Mouse (Mus musculus) lung, embryonic 16.5 days (tissue): Measurements from ENCODE around the gene Msantd2. TPM values are rescaled to one million over a fixed set of nuclear protein-coding genes. Genes with fewer than 3 reads are reported as not detected.
A peak's percentile ranks its signal among the peaks of the same experiment; 100 is the strongest.

Experiments used
- ATAC-seq: fragments of 200-750 bp; cut with Nextera tagmentation; 2 replicates; pipeline ENCODE4 v1.8.0; 2017; ENCODE audit warnings: low read depth, mild to moderate bottlenecking, moderate library complexity
- H3K27ac ChIP-seq: fragments of 300-500 bp; sonication (generic); 2 replicates; pipeline ENCODE4 v1.5.1; 2014; ENCODE audit warnings: mild to moderate bottlenecking, control low read depth, low read length
- H3K27me3 ChIP-seq: fragments of 300-500 bp; sonication (generic); 2 replicates; pipeline ENCODE4 v1.6.1; 2014; ENCODE audit warnings: low read depth, low read length, mixed read lengths; ENCODE audit not compliant: control insufficient read depth, insufficient read depth
- H3K36me3 ChIP-seq: fragments of 300-500 bp; sonication (generic); 2 replicates; pipeline ENCODE4 v1.6.1; 2014; ENCODE audit warnings: low read length; ENCODE audit not compliant: control insufficient read depth, insufficient read depth
- H3K4me1 ChIP-seq: fragments of 300-500 bp; sonication (generic); replicated peaks from 2 replicates; pipeline ENCODE4 v1.6.1; 2014; ENCODE audit warnings: low read length, mixed read lengths; ENCODE audit not compliant: control insufficient read depth, insufficient read depth
- H3K4me2 ChIP-seq: fragments of 300-500 bp; sonication (generic); 2 replicates; pipeline ENCODE4 v1.6.1; 2014; ENCODE audit warnings: low read depth, low read length, control low read depth
- H3K4me3 ChIP-seq: fragments of 300-500 bp; sonication (generic); 2 replicates; pipeline ENCODE4 v1.5.1; 2014; ENCODE audit warnings: mild to moderate bottlenecking, low read length, control low read depth
- H3K9ac ChIP-seq: fragments of 300-500 bp; sonication (generic); 2 replicates; pipeline ENCODE4 v1.6.1; 2014; ENCODE audit warnings: low read length, control low read depth
- H3K9me3 ChIP-seq: fragments of 300-500 bp; sonication (generic); 2 replicates; pipeline ENCODE4 v1.6.1; 2016; ENCODE audit warnings: low read length; ENCODE audit not compliant: control insufficient read depth
- WGBS: fragments of 180-500 bp; shearing (Covaris S2); extraction: QIAGEN DNeasy Blood & Tissue Kit; methylation state at CpG from one replicate; pipeline ENCODE4 v1.1.7; 2014; 5-methylcytosine and 5-hydroxymethylcytosine counted together
- polyA plus RNA-seq: library from polyadenylated mRNA; unstranded; fragments of >200 nt; fragmentation: Nextera tagmentation; extraction: Ambion mirVana; gene quantifications from 2 replicates; pipeline ENCODE4 v1.2.1, GENCODE M21; 2015

Gene Msantd2
- 22.0 and 25.0 TPM in 2 replicates for polyA plus RNA-seq

DNA sequence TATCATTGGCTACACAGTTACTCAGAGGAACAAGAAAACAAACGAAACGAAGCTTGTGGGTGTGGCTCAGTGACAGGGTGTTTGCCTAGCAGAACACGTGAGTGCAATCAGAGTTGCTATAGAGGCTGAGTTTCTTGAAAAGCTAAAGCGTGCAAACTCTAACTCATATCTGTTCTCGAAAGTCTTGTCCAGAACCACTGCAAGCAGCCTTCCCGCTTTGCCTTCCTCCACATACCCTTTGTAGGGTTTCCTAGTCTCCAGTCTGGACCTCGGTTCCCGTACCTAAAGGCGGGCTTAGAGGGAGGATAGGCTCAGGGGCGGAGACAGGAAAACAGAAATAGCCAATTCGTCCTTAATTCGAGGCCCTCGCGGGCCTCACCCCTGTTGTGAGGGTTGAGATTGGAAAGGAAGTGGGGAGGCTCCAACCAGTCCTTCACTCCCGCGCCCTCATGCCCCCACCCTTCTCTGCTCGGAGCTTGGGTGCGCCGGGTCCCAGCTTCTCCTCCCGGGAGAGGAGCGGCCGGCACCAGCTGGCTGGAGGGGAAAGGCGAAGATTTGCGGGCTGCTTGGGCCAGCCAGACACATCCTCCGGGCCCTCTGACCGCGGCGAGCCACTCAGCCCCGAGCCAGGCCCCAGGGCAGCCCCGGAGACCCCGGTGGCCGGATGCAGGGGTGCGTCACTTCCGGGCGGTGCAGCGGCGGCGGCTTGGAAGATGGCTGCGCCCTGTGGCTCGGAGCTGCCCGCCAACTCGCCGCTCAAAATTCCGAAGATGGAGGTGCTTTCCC, at the start of gene Msantd2:
Msantd2 (plus strand) TSS at position 709 of the 786 bp plus-strand sequence.
- Histone ChIP-seq H3K9ac (peak within 1 kb of the TSS; percentile 86), H3K27me3 (no peaks in the 10 kb centered on the region), H3K36me3 (no peaks in the 10 kb centered on the region), H3K9me3 (no peaks in the 10 kb centered on the region), H3K4me1 (peaks cover 23% of the 10 kb centered on the region), H3K27ac (peak within 1 kb of the TSS; percentile 98), H3K4me3 (peak within 1 kb of the TSS; percentile 98), H3K4me2 (peak within 1 kb of the TSS; percentile 97)
- WGBS: under 1% methylated on average over 44 of the region's 44 CpGs
- peak; percentile 97 for ATAC-seq

DNA sequence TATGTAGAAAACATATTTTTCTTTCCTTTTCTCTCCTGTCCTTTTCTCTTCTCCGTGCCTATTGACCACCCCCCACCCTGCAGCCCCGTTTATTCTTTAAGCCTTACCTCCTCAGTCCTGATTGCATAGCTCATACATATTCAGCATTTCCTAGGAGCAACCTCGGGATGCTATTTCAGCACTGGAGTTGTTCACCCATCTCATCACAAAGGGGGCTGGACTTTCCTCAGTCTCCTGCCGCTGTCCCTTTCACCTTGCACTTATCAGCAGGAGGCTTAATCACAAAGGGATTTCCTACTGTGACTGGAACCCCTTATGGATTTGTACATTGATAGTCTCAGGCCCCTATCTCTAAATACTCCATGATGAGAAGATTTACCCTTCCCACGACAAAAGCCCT, 36.7 kb upstream of the Msantd2 start:
- peaks cover 50% of the 10 kb centered on the region for H3K27me3 ChIP-seq
- H3K4me1 ChIP-seq: peaks cover 12% of the 10 kb centered on the region
- no peak overlapping the region for H3K9ac ChIP-seq
- H3K36me3 ChIP-seq: no peaks in the 10 kb centered on the region
- WGBS: 3% methylated on average over 5 of the region's 5 CpGs
- no peak for ATAC-seq
- no peak overlapping the region for H3K27ac ChIP-seq
- no peak overlapping the region for H3K4me3 ChIP-seq
- no peaks in the 10 kb centered on the region for H3K9me3 ChIP-seq
- no peak overlapping the region for H3K4me2 ChIP-seq

DNA sequence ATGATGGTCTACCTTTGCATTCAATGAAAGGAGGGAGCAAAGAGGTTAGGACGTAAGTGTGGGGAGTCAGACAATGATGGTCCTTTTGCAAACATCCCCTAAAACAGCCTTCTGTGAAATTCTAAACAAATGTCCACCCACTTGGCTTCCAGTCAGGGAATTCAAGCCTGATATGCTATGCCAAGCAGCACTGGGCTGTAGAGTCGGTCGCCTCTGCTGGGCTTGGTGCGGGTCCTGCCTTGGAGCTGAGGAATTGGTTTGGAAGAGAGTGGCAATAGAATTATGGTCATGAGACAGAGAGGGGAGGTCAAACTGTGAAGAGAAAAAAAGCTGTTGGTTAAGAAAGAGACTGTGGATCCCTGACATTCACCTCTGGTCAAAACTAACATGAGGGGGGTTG, 35.8 kb upstream of the Msantd2 start:
- H3K9me3 ChIP-seq: no peaks in the 10 kb centered on the region
- H3K36me3 ChIP-seq: no peaks in the 10 kb centered on the region
- no peak overlapping the region for H3K9ac ChIP-seq
- H3K4me2 ChIP-seq: no peak overlapping the region
- H3K27me3 ChIP-seq: peaks cover 60% of the 10 kb centered on the region
- ATAC-seq: peak; percentile 48
- no peak overlapping the region for H3K27ac ChIP-seq
- WGBS: 27% methylated on average over 4 of the region's 4 CpGs
- peaks cover 12% of the 10 kb centered on the region for H3K4me1 ChIP-seq
- no peak overlapping the region for H3K4me3 ChIP-seq

DNA sequence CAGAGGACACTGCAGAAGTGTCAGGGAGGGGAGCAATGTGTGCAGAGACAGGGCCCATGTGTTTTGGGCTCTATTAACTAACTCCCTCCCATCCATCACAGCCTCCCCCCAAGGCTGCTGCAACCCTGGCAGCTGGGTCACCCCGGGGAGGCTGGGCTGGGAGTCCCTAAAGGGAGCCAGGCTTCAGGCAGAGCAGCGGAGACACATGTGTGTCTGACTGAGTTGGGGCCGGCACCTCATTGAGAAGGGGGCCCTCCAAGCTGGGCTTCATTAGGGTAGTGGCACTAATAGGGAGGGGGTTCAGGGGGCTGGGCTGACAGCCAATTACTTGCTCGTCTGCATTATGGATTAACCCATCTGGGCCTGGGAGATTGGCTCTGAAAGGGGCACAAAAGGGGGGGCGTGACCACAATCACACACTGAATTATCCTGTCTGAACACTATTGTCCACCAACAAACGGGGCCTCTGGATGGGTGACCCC, 35.1 kb upstream of the Msantd2 start:
- no peak overlapping the region for H3K27ac ChIP-seq
- H3K27me3 ChIP-seq: peaks cover 66% of the 10 kb centered on the region
- WGBS: 16% methylated on average over 6 of the region's 6 CpGs
- H3K9me3 ChIP-seq: no peaks in the 10 kb centered on the region
- peak; percentile 78 for ATAC-seq
- H3K36me3 ChIP-seq: no peaks in the 10 kb centered on the region
- peaks cover 12% of the 10 kb centered on the region for H3K4me1 ChIP-seq
- no peak overlapping the region for H3K9ac ChIP-seq
- no peak overlapping the region for H3K4me3 ChIP-seq
- no peak overlapping the region for H3K4me2 ChIP-seq

DNA sequence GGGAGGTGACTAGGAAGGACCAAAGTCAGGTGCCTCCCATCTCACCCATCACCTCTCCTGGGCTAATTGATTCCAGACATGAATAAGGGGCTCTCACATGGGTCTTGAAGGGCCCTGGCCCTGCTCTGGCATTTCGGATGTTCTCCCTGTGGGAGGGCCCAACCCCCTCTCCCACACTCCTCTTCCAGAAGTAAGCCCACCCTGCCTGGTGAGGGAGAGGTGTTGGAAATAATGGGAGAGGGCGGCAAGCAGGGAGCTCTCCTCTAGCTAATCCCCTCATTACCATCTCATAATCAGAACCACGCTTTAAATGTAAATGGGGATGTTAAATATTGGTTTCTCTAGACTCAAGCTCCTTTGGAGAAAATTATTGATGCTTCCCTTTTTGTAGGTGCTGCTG, 34.1 kb upstream of the Msantd2 start:
- no peaks in the 10 kb centered on the region for H3K36me3 ChIP-seq
- H3K9ac ChIP-seq: no peak overlapping the region
- H3K9me3 ChIP-seq: no peaks in the 10 kb centered on the region
- peaks cover 75% of the 10 kb centered on the region for H3K27me3 ChIP-seq
- H3K27ac ChIP-seq: no peak overlapping the region
- 43% methylated on average over 3 of the region's 3 CpGs for WGBS
- ATAC-seq: no peak
- H3K4me3 ChIP-seq: no peak overlapping the region
- peaks cover 14% of the 10 kb centered on the region for H3K4me1 ChIP-seq
- no peak overlapping the region for H3K4me2 ChIP-seq

DNA sequence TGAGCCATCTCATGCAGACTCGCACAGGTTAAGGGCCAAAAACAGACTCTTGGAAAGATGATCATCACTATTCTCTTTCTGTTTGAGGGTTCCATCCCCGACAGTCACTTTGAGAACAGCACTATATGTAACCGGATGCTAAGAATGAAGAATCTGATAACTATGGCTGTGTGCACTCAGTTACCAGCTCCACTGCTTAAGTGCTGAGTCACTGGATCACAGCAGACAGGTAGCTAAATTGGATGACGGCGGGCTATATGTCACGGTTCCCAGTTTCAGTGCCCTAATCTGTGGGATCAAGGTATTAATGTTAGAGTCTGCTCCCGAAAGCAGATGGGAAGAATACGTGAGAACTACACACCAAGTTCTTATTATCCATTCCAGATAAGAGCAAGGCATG, 33.3 kb upstream of the Msantd2 start:
- no peak overlapping the region for H3K4me3 ChIP-seq
- no peaks in the 10 kb centered on the region for H3K36me3 ChIP-seq
- 5% methylated on average over 8 of the region's 8 CpGs for WGBS
- H3K9ac ChIP-seq: no peak overlapping the region
- H3K27me3 ChIP-seq: peaks cover 83% of the 10 kb centered on the region
- H3K9me3 ChIP-seq: no peaks in the 10 kb centered on the region
- no peak overlapping the region for H3K4me2 ChIP-seq
- ATAC-seq: no peak
- peaks cover 23% of the 10 kb centered on the region for H3K4me1 ChIP-seq
- H3K27ac ChIP-seq: no peak overlapping the region

DNA sequence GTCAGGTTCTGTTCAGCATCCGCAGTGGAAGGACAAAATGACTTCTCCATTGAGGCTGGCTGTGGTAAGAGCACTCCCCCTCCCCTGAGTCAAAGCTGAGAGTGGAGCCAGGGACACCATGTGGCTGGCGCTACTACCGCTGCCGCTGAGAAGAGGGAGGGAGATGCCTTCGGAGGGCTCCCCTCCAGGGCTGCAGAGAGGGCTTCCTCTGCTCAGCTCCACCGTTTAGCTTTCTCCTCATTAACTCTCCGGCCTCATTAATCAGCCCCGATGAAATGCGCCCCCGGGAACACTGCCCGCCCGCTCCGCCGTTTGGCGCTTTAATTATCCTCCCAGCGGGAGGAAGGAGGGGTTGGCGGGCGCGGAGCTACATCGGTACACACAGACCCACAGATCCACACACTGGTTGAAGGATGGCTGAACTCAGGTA, 32.6 kb upstream of the Msantd2 start:
- Histone ChIP-seq H3K4me2 (peak overlapping the region; percentile 54), H3K27ac (no peak overlapping the region), H3K4me1 (peaks cover 24% of the 10 kb centered on the region), H3K4me3 (peak overlapping the region; percentile 28), H3K9me3 (no peaks in the 10 kb centered on the region), H3K9ac (no peak overlapping the region), H3K27me3 (peaks cover 87% of the 10 kb centered on the region), H3K36me3 (no peaks in the 10 kb centered on the region)
- WGBS: 0% methylated on average over 20 of the region's 20 CpGs
- peak; percentile 67; the same call in 1 of the 2 replicates for ATAC-seq

DNA sequence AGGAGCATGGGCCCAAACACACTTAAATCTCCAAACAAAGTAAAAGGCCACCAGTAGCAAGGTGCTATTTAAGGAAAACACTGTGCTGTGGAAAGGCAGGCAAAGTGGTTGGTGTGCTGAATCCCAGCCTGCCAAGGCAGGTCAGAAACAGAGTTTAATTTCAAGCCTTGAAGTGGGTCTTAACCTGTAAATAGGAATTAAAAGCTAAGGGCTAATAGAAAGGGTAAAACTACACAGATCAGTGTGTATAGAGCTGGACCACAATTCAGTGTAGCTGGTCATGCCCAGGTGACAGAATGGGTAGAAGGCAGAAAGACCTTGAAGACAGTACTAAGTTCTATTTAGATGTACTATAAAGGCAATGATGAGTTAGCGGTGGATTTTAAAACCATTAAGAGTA, 32.0 kb upstream of the Msantd2 start:
- Histone ChIP-seq H3K36me3 (no peaks in the 10 kb centered on the region), H3K4me1 (peaks cover 24% of the 10 kb centered on the region), H3K9ac (no peak overlapping the region), H3K27me3 (peaks cover 92% of the 10 kb centered on the region), H3K4me2 (no peak overlapping the region), H3K4me3 (no peak overlapping the region), H3K27ac (no peak overlapping the region), H3K9me3 (no peaks in the 10 kb centered on the region)
- no peak for ATAC-seq
- 82% methylated on average over 1 of the region's 1 CpGs for WGBS

DNA sequence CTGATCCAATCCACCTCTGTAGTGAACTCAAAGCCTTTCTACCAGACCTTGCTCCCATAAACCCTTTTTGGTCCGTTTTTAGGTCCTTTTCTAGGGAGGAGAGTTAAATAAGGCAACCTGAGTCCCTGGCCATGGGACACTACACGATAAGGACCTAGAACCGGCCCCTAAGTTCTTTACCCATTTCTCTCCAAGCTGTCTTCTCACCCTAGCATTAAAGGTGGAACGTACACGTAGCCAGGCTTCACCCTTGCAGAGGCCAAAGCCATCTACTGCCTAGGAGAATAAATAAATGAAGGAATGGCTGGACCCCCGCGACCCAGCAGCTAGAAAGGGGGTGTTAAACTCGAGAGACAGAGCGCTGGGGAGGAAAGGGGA, 29.5 kb upstream of the Msantd2 start:
- Histone ChIP-seq H3K4me3 (peak overlapping the region; percentile 54), H3K4me1 (peaks cover 24% of the 10 kb centered on the region), H3K27ac (no peak overlapping the region), H3K9ac (no peak overlapping the region), H3K27me3 (peaks cover 75% of the 10 kb centered on the region), H3K36me3 (no peaks in the 10 kb centered on the region), H3K4me2 (peak overlapping the region; percentile 88), H3K9me3 (no peaks in the 10 kb centered on the region)
- WGBS: 2% methylated on average over 9 of the region's 9 CpGs
- no peak for ATAC-seq
